Mouse (Mus musculus): Measurements from ENCODE around the gene Thra. TPM values are rescaled to one million over a fixed set of nuclear protein-coding genes. Genes with fewer than 3 reads are reported as not detected.
A peak's percentile ranks its signal among the peaks of the same experiment; 100 is the strongest.

The Thra gene
- polyA plus RNA-seq, 1 experiment from 2014 or later: 93.5 TPM

- H3K9me3 ChIP-seq (replicated peaks): no peaks in the 10 kb centered on the region
- 0 out of 2 replicates have a peak overlapping the region, but pooled peaks have one; percentile 80 for H3K4me2 ChIP-seq
- peak overlapping the region; percentile 40 for H3K27ac ChIP-seq
- H3K4me3 ChIP-seq: no peak overlapping the region
- peaks cover 51% of the 10 kb centered on the region for H3K4me1 ChIP-seq
- H3K9ac ChIP-seq: peak overlapping the region; percentile 40; the same call in 1 of the 2 replicates
- no peaks in the 10 kb centered on the region for H3K27me3 ChIP-seq
- peaks cover 5% of the 10 kb centered on the region for H3K36me3 ChIP-seq (ENCODE audit: poor library complexity, severe bottlenecking)
- ATAC-seq: no peak
- WGBS: 61% methylated on average over 12 of the region's 12 CpGs
Observed at GRCm38 (mm10) chr11:98776052-98776764, 35.8 kb downstream of the Thra start.

GRCm38 (mm10) chr11:98776843-98777590 is 36.6 kb downstream of the Thra start:
- Histone ChIP-seq H3K9me3 (replicated peaks) (no peaks in the 10 kb centered on the region), H3K4me2 (peak overlapping the region; percentile 14; the same call in 1 of the 2 replicates), H3K4me1 (peaks cover 57% of the 10 kb centered on the region), H3K9ac (peak overlapping the region; percentile 40), H3K4me3 (no peak overlapping the region), H3K27me3 (no peaks in the 10 kb centered on the region), H3K36me3 (ENCODE audit: poor library complexity, severe bottlenecking) (no peaks in the 10 kb centered on the region), H3K27ac (peak overlapping the region; percentile 40)
- WGBS: 4% methylated on average over 9 of the region's 9 CpGs
- no peak for ATAC-seq

- H3K9ac ChIP-seq: no peak overlapping the region
- H3K36me3 ChIP-seq (ENCODE audit: poor library complexity, severe bottlenecking): no peaks in the 10 kb centered on the region
- H3K4me3 ChIP-seq: no peak overlapping the region
- H3K27ac ChIP-seq: no peak overlapping the region
- H3K4me1 ChIP-seq: peaks cover 62% of the 10 kb centered on the region
- ATAC-seq: no peak
- no peaks in the 10 kb centered on the region for H3K9me3 ChIP-seq (replicated peaks)
- H3K27me3 ChIP-seq: no peaks in the 10 kb centered on the region
- no peak overlapping the region for H3K4me2 ChIP-seq
Observed at GRCm38 (mm10) chr11:98777888-98778287, 37.5 kb downstream of the Thra start.

- H3K27me3 ChIP-seq: no peaks in the 10 kb centered on the region
- no peak overlapping the region for H3K4me3 ChIP-seq
- H3K36me3 ChIP-seq (ENCODE audit: poor library complexity, severe bottlenecking): no peaks in the 10 kb centered on the region
- H3K9me3 ChIP-seq (replicated peaks): no peaks in the 10 kb centered on the region
- 0 out of 2 replicates have a peak overlapping the region, but pooled peaks have one; percentile 34 for H3K9ac ChIP-seq
- H3K4me2 ChIP-seq: peak overlapping the region; percentile 53
- peak overlapping the region; percentile 76 for H3K27ac ChIP-seq
- peaks cover 59% of the 10 kb centered on the region for H3K4me1 ChIP-seq
- ATAC-seq: peak; percentile 34
- 14% methylated on average over 13 of the region's 14 CpGs for WGBS
Observed at GRCm38 (mm10) chr11:98781851-98782512, 41.5 kb downstream of the Thra start.

- H3K27ac ChIP-seq: peak overlapping the region; percentile 76
- H3K9me3 ChIP-seq (replicated peaks): no peaks in the 10 kb centered on the region
- H3K4me2 ChIP-seq: peak overlapping the region; percentile 53
- no peaks in the 10 kb centered on the region for H3K27me3 ChIP-seq
- H3K9ac ChIP-seq: peak overlapping the region; percentile 55
- 5% methylated on average over 17 of the region's 17 CpGs for WGBS
- H3K4me1 ChIP-seq: peaks cover 60% of the 10 kb centered on the region
- H3K36me3 ChIP-seq (ENCODE audit: poor library complexity, severe bottlenecking): no peaks in the 10 kb centered on the region
- H3K4me3 ChIP-seq: peak overlapping the region; percentile 9; the same call in 1 of the 2 replicates
- 0 out of 2 replicates have a peak, but pooled peaks have one; percentile 2 for ATAC-seq
Observed at GRCm38 (mm10) chr11:98782651-98783235, 42.3 kb downstream of the Thra start.

- peak overlapping the region; percentile 55 for H3K9ac ChIP-seq
- H3K27ac ChIP-seq: peak overlapping the region; percentile 76
- peak overlapping the region; percentile 9; the same call in 1 of the 2 replicates for H3K4me3 ChIP-seq
- no peaks in the 10 kb centered on the region for H3K36me3 ChIP-seq (ENCODE audit: poor library complexity, severe bottlenecking)
- H3K27me3 ChIP-seq: no peaks in the 10 kb centered on the region
- ATAC-seq: peak; percentile 52
- H3K4me1 ChIP-seq: peaks cover 63% of the 10 kb centered on the region
- WGBS: 2% methylated on average over 20 of the region's 20 CpGs
- no peaks in the 10 kb centered on the region for H3K9me3 ChIP-seq (replicated peaks)
- H3K4me2 ChIP-seq: peak overlapping the region; percentile 53
Observed at GRCm38 (mm10) chr11:98783236-98783696, 42.8 kb downstream of the Thra start.

GRCm38 (mm10) chr11:98784139-98784538 is 43.7 kb downstream of the Thra start:
- H3K4me1 ChIP-seq: peaks cover 70% of the 10 kb centered on the region

GRCm38 (mm10) chr11:98785214-98785613 is 44.8 kb downstream of the Thra start:
- H3K4me3 ChIP-seq: no peak overlapping the region
- H3K4me2 ChIP-seq: no peak overlapping the region
- H3K9me3 ChIP-seq (replicated peaks): no peaks in the 10 kb centered on the region
- 72% methylated on average over 10 of the region's 10 CpGs for WGBS
- H3K27ac ChIP-seq: 0 out of 2 replicates have a peak overlapping the region, but pooled peaks have one; percentile 72
- no peaks in the 10 kb centered on the region for H3K36me3 ChIP-seq (ENCODE audit: poor library complexity, severe bottlenecking)
- ATAC-seq: no peak
- H3K4me1 ChIP-seq: peaks cover 78% of the 10 kb centered on the region
- H3K27me3 ChIP-seq: no peaks in the 10 kb centered on the region
- H3K9ac ChIP-seq: no peak overlapping the region

More at GRCm38 (mm10) chr11:98784139-98784538, 43.7 kb downstream of the Thra start:
- ATAC-seq: no peak
- no peak overlapping the region for H3K27ac ChIP-seq
- 74% methylated on average over 4 of the region's 4 CpGs for WGBS
- H3K27me3 ChIP-seq: no peaks in the 10 kb centered on the region
- H3K36me3 ChIP-seq (ENCODE audit: poor library complexity, severe bottlenecking): no peaks in the 10 kb centered on the region
- H3K9ac ChIP-seq: no peak overlapping the region
- no peak overlapping the region for H3K4me2 ChIP-seq
- no peak overlapping the region for H3K4me3 ChIP-seq
- no peaks in the 10 kb centered on the region for H3K9me3 ChIP-seq (replicated peaks)

GRCm38 (mm10) chr11:98785772-98786281 is 45.4 kb downstream of the Thra start:
- WGBS: 8% methylated on average over 12 of the region's 12 CpGs
- Histone ChIP-seq H3K4me2 (peak overlapping the region; percentile 44), H3K9ac (peak overlapping the region; percentile 34; the same call in 1 of the 2 replicates), H3K4me1 (peaks cover 78% of the 10 kb centered on the region), H3K4me3 (0 out of 2 replicates have a peak overlapping the region, but pooled peaks have one; percentile 7), H3K27me3 (no peaks in the 10 kb centered on the region), H3K36me3 (ENCODE audit: poor library complexity, severe bottlenecking) (no peaks in the 10 kb centered on the region), H3K9me3 (replicated peaks) (no peaks in the 10 kb centered on the region), H3K27ac (peak overlapping the region; percentile 72)
- no peak for ATAC-seq

GRCm38 (mm10) chr11:98786359-98787214 is 46.1 kb downstream of the Thra start:
- WGBS: 1% methylated on average over 14 of the region's 15 CpGs
- H3K4me1 ChIP-seq: peaks cover 73% of the 10 kb centered on the region
- no peaks in the 10 kb centered on the region for H3K9me3 ChIP-seq (replicated peaks)
- peak overlapping the region; percentile 44 for H3K4me2 ChIP-seq
- H3K9ac ChIP-seq: peak overlapping the region; percentile 34; the same call in 1 of the 2 replicates
- no peaks in the 10 kb centered on the region for H3K36me3 ChIP-seq (ENCODE audit: poor library complexity, severe bottlenecking)
- no peaks in the 10 kb centered on the region for H3K27me3 ChIP-seq
- 0 out of 2 replicates have a peak overlapping the region, but pooled peaks have one; percentile 7 for H3K4me3 ChIP-seq
- peak; percentile 44 for ATAC-seq
- peak overlapping the region; percentile 72 for H3K27ac ChIP-seq
